Mouse (Mus musculus) hindbrain, postnatal 0 days (tissue): ENCODE measurements around the gene Rnf157. TPM values are rescaled to one million over a fixed set of nuclear protein-coding genes. Genes with fewer than 3 reads are reported as not detected.

Source experiments
- ATAC-seq: fragments of 200-750 bp; cut with Nextera tagmentation; 2 replicates; pipeline ENCODE4 v1.8.0; 2017; ENCODE audit warnings: mild to moderate bottlenecking, moderate TSS enrichment, moderate library complexity
- DNase-seq: peaks from one replicate; pipeline ENCODE4 v3.0.0-alpha.2; 2015; ENCODE audit warnings: low spot score
- H3K27ac ChIP-seq: fragments of 300-500 bp; sonication (generic); 2 replicates; pipeline ENCODE4 v1.5.1; 2014; ENCODE audit warnings: mild to moderate bottlenecking
- H3K27me3 ChIP-seq: fragments of 300-500 bp; sonication (generic); 2 replicates; pipeline ENCODE4 v1.6.1; 2014; ENCODE audit warnings: low read length, mixed read lengths; ENCODE audit not compliant: insufficient read depth
- H3K36me3 ChIP-seq: fragments of 300-500 bp; sonication (generic); 2 replicates; pipeline ENCODE4 v1.6.1; 2014; ENCODE audit warnings: low read length, mixed read lengths; ENCODE audit not compliant: insufficient read depth
- H3K4me1 ChIP-seq: fragments of 300-500 bp; sonication (generic); 2 replicates; pipeline ENCODE4 v1.6.1; 2014; ENCODE audit warnings: antibody characterized with exemption, low read length, mixed read lengths; ENCODE audit not compliant: insufficient read depth
- H3K4me2 ChIP-seq: fragments of 300-500 bp; sonication (generic); 2 replicates; pipeline ENCODE4 v1.6.1; 2014; ENCODE audit warnings: low read depth, mild to moderate bottlenecking, low read length, moderate library complexity, mixed read lengths
- H3K4me3 ChIP-seq: fragments of 300-500 bp; sonication (generic); 2 replicates; pipeline ENCODE4 v1.5.1; 2014; ENCODE audit warnings: low read length
- H3K9ac ChIP-seq: fragments of 300-500 bp; sonication (generic); replicated peaks from 2 replicates; pipeline ENCODE4 v1.6.1; 2014; ENCODE audit warnings: mild to moderate bottlenecking, low read length, moderate library complexity, mixed read lengths
- H3K9me3 ChIP-seq: fragments of 300-500 bp; sonication (generic); 2 replicates; pipeline ENCODE4 v1.6.1; 2016; ENCODE audit warnings: low read length, mixed read lengths
- CTCF ChIP-seq: IDR thresholded peaks from 2 replicates; pipeline ENCODE4 v1.5.1; 2016; ENCODE audit warnings: antibody characterized with exemption, control low read depth, low read depth
- WGBS: fragments of 180-500 bp; shearing (Covaris S2); extraction: QIAGEN DNeasy Blood & Tissue Kit; methylation state at CpG from one replicate; pipeline ENCODE4 v1.1.7; 2014; 5-methylcytosine and 5-hydroxymethylcytosine counted together
- polyA plus RNA-seq: library from polyadenylated mRNA; unstranded; fragments of >200 nt; fragmentation: Nextera tagmentation; extraction: Ambion mirVana; gene quantifications from 2 replicates; pipeline ENCODE4 v1.2.1, GENCODE M21; 2015
- total RNA-seq: library from RNA; depleted of rRNA; stranded (reverse); fragments of >200 nt; gene quantifications from 2 replicates; pipeline ENCODE4 v1.2.3, GENCODE M21; 2014

Rnf157 gene
- total and polyA plus RNA-seq, 2 experiments from 2014 or later, result 60.5 to 117 TPM

DNA sequence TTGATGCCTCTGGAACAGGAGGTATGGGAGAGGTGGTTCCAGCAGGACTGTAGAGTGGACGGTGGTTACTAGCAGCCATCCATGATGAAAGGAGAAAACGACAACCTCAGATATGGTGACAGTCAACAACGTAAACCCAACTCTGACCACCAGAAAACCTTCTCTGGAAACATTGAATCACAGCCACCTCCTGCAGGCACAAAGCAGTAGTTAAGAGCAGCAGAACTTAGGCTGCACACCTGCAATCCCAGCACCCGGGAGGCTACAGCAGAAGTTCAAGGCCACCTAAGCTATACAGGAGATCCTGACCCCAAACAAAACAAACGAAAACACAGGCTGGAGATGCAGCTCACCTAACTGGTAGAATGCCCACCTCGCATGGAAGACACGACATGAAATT, 32.1 kb downstream of the Rnf157 start:
- H3K4me2 ChIP-seq, result no peak overlapping the region
- no peak for TF ChIP-seq CTCF
- ATAC-seq, result no peak
- H3K9me3 ChIP-seq, result no peaks in the 10 kb centered on the region
- no peak overlapping the region for H3K4me3 ChIP-seq
- H3K36me3 ChIP-seq, result peaks cover 4% of the 10 kb centered on the region; the same call in 1 of the 2 replicates
- no peak for DNase-seq
- no peak overlapping the region for H3K9ac ChIP-seq
- 91% methylated on average over 7 of the region's 7 CpGs for WGBS
- no peak overlapping the region for H3K27ac ChIP-seq
- H3K4me1 ChIP-seq, result no peaks in the 10 kb centered on the region
- no peaks in the 10 kb centered on the region for H3K27me3 ChIP-seq

DNA sequence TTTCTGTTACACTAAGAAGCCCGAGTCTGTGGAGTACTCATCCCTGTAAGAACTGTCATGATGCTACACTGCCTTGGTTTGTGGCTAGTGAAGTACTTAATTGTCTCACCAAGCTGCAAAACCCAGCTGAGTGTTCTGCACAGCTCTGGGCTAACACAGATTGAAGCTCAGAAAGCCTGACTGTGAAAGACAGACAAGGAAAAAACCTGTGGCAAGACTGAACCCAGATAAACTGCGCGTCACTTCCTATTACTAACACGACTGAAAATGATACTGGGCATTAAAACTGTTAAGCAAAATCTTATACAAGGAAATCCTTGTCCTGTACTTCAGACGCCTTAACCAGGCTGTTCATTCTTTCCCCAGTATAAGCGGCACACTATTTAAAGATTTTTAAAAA, 33.3 kb downstream of the Rnf157 start:
- Histone ChIP-seq H3K4me2 (no peak overlapping the region), H3K9me3 (no peaks in the 10 kb centered on the region), H3K9ac (no peak overlapping the region), H3K27ac (no peak overlapping the region), H3K4me3 (no peak overlapping the region), H3K36me3 (peaks cover 4% of the 10 kb centered on the region; the same call in 1 of the 2 replicates), H3K27me3 (no peaks in the 10 kb centered on the region), H3K4me1 (no peaks in the 10 kb centered on the region)
- WGBS, result 86% methylated on average over 6 of the region's 6 CpGs
- no peak for ATAC-seq
- no peak for DNase-seq
- TF ChIP-seq CTCF, result no peak

- Histone ChIP-seq H3K27me3 (no peaks in the 10 kb centered on the region), H3K9me3 (no peaks in the 10 kb centered on the region), H3K4me2 (no peak overlapping the region), H3K27ac (no peak overlapping the region), H3K9ac (no peak overlapping the region), H3K4me1 (no peaks in the 10 kb centered on the region), H3K36me3 (peaks cover 4% of the 10 kb centered on the region; the same call in 1 of the 2 replicates), H3K4me3 (no peak overlapping the region)
- 86% methylated on average over 7 of the region's 7 CpGs for WGBS
- TF ChIP-seq CTCF, result no peak
- no peak for ATAC-seq
- no peak for DNase-seq
These were observed 35.7 kb downstream of the Rnf157 start for GRCm38 (mm10) chr11:116376945-116377661.

- Histone ChIP-seq H3K4me1 (no peaks in the 10 kb centered on the region), H3K4me3 (no peak overlapping the region), H3K27ac (no peak overlapping the region), H3K27me3 (no peaks in the 10 kb centered on the region), H3K9ac (no peak overlapping the region), H3K36me3 (no peaks in the 10 kb centered on the region), H3K4me2 (no peak overlapping the region), H3K9me3 (no peaks in the 10 kb centered on the region)
- DNase-seq, result no peak
- no peak for TF ChIP-seq CTCF
- ATAC-seq, result no peak
- WGBS, result 91% methylated on average over 4 of the region's 4 CpGs
These were observed 40.9 kb downstream of the Rnf157 start for GRCm38 (mm10) chr11:116371894-116372450.

DNA sequence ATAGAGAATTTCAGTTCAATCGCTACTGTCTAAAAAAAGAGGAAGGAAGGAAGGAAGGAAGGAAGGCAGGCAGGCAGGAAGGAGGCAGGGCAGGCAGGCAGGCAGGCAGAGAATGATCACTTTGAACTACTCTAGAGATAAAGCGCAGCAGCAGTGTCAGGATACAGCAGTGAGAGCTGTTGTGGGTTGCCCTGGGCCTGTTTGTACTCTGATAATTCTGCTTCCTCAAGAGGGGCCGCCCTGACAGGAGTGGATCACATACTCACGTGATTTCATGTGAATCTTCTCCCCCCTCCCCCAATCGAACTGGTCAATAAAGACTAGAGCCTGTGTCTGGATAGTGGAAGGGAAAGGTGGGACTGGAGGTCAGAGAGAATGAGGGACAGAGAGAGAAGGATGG, 43.2 kb downstream of the Rnf157 start:
- H3K27ac ChIP-seq, result no peak overlapping the region
- WGBS, result 71% methylated on average over 5 of the region's 5 CpGs

DNA sequence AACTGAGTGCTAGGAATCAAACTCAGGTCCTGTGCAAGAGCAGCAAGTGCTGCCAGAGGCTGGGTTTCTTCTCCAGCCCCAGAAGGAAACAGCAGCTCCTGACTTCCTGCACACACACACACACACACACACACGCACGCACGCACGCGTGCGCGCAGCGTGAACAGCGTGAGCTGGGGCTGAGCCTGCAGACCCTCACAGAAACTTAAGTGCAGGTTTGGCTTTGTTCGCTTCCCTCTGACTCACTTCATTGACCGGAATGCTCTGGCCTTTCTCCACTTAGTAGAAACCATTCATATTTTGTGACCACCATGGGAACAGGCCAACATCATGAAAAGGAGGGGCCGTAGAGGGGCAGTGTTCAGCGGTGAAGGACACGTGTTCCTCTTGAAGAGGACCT, 43.8 kb downstream of the Rnf157 start:
- H3K4me2 ChIP-seq, result no peak overlapping the region
- no peak overlapping the region for H3K4me3 ChIP-seq
- no peaks in the 10 kb centered on the region for H3K4me1 ChIP-seq
- no peak overlapping the region for H3K9ac ChIP-seq
- ATAC-seq (no peak), DNase-seq (no peak)
- H3K36me3 ChIP-seq, result no peaks in the 10 kb centered on the region
- H3K27me3 ChIP-seq, result no peaks in the 10 kb centered on the region
- TF ChIP-seq CTCF, result no peak
- H3K9me3 ChIP-seq, result no peaks in the 10 kb centered on the region
- WGBS, result 88% methylated on average over 14 of the region's 14 CpGs
- H3K27ac ChIP-seq, result no peak overlapping the region

More for the DNA sequence above, 43.2 kb downstream of the Rnf157 start:
- DNase-seq, result no peak
- H3K9ac ChIP-seq, result no peak overlapping the region
- TF ChIP-seq CTCF, result no peak
- no peak for ATAC-seq
- no peaks in the 10 kb centered on the region for H3K27me3 ChIP-seq
- H3K4me1 ChIP-seq, result no peaks in the 10 kb centered on the region
- no peaks in the 10 kb centered on the region for H3K9me3 ChIP-seq
- H3K36me3 ChIP-seq, result no peaks in the 10 kb centered on the region
- no peak overlapping the region for H3K4me2 ChIP-seq
- no peak overlapping the region for H3K4me3 ChIP-seq

GRCm38 (mm10) chr11:116368116-116368515, 44.7 kb downstream of the Rnf157 start:
- no peaks in the 10 kb centered on the region for H3K36me3 ChIP-seq
- ATAC-seq, result peak; percentile 66; the same call in 1 of the 2 replicates
- no peak overlapping the region for H3K4me3 ChIP-seq
- 19% methylated on average over 9 of the region's 9 CpGs for WGBS
- H3K9me3 ChIP-seq, result no peaks in the 10 kb centered on the region
- no peak overlapping the region for H3K4me2 ChIP-seq
- no peak overlapping the region for H3K9ac ChIP-seq
- peak; percentile 93 for DNase-seq
- no peaks in the 10 kb centered on the region for H3K27me3 ChIP-seq
- no peak overlapping the region for H3K27ac ChIP-seq
- peak; percentile 92 for TF ChIP-seq CTCF
- H3K4me1 ChIP-seq, result no peaks in the 10 kb centered on the region
